Mouse (Mus musculus): ENCODE measurements at regions not wholly inside any gene's neighbourhood (a gene's known extent, or its start where the extent isn't known, plus 50 kb on each side); places are given as distances from the start of the nearest gene placed in this dataset.

DNA sequence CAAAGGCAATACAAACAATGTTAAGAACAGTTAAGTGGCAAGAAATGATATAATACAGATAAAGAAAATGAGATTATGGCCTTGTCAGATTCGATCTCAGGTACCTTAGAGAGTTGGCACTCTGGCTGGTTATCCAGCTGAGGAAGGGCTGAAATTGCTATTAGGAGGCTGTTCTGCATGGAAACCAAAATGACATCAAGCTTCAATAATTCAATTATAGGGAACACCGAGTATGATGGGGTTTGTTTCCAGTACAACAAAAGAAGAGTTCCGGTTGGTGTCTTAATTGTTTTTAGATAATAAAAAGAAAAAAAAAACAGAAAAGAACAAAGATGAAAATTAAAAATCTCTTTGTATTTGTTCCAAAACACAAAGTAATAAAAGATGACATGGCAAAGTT is 498.0 kb upstream of the Nrp1 start:
- TF ChIP-seq CTCF (IDR thresholded peaks at IDR 0.05; ENCODE audit: borderline replicate concordance, insufficient read depth, low read depth, low read length): no peak
- no peak for TF ChIP-seq POLR2A (IDR thresholded peaks at IDR 0.05; ENCODE audit: borderline replicate concordance, insufficient read depth, low read length)
